Mouse (Mus musculus) common myeloid progenitor, adult 5-6 weeks (primary cell): ENCODE results near the gene Morf4l1. TPM values are rescaled to one million over a fixed set of nuclear protein-coding genes. Genes with fewer than 3 reads are reported as not detected.
A peak's percentile ranks its signal among the peaks of the same experiment; 100 is the strongest.
"Not testable (repeated sequence)": the region's sequence is repeated elsewhere in the genome, so short reads cannot be mapped to it uniquely, and the experiment has no call there.

Source experiments
- ATAC-seq: replicated peaks from 2 replicates; pipeline ENCODE4 v1.8.0; 2016; ENCODE audit warnings: low read depth, mild to moderate bottlenecking, moderate TSS enrichment, inconsistent platforms; ENCODE audit not compliant: poor library complexity, severe bottlenecking
- total RNA-seq: library from RNA; stranded (forward); fragments of 200-1000, 187-1606 nt; gene quantifications from 2 replicates; pipeline ENCODE4 v1.2.3, GENCODE M21; 2017

Morf4l1 gene
- total RNA-seq, 1 experiment from 2014 or later = 283 TPM

- no peak for ATAC-seq
Observed at GRCm38 (mm10) chr9:90117234-90117633, 2.7 kb upstream of the Morf4l1 start.

- no peak for ATAC-seq
Observed at GRCm38 (mm10) chr9:90115308-90115700, 730 bp upstream of the Morf4l1 start.

- ATAC-seq = peak; percentile 82
Observed at GRCm38 (mm10) chr9:90113651-90114566, 665 bp downstream of the Morf4l1 start.

DNA sequence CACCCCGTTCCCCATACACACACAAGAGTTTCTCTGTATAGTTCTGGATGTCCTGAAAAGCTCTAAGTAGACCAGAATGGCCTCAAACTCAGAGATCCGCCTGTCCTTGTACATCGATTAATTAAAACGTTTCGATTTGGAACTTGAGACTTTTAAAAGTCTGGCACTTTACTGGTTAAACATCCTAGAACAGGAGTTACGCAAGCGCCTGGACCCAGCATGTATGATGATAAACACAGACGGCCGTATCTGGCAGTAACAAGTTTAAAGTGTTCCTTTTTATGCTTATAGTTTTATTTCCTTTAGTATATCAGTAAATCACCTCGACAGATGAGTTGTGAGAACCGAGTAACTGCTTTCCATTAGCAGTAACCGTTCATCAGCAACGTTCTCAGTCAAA, 1.4 kb downstream of the Morf4l1 start:
- peak; percentile 3; the same call in 1 of the 2 replicates for ATAC-seq

GRCm38 (mm10) chr9:90109386-90109785, 5.2 kb downstream of the Morf4l1 start:
- no peak for ATAC-seq

- no peak for ATAC-seq
Observed at GRCm38 (mm10) chr9:90108272-90108671, 6.3 kb downstream of the Morf4l1 start.

- no peak for ATAC-seq
Observed at GRCm38 (mm10) chr9:90106915-90107314, 7.7 kb downstream of the Morf4l1 start.

DNA sequence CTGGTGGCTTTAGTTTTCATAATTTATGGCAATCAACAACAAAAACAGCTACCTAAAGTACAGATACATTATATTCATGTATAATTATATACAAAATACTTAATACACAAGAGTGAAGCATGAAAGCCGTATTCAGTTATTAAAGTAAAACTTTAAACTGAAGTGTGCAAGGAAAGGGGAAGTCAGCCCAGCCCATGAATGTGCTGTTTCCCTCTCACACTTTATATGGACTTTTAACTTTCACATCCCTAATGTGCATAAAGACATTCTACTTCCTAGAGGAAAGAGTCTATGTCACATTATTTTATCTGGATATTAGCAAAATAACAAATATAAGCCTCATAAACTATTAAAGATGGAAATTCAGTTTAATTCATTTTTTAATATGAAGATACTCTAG, 9.1 kb downstream of the Morf4l1 start:
- peak; percentile 62; the same call in 1 of the 2 replicates for ATAC-seq

DNA sequence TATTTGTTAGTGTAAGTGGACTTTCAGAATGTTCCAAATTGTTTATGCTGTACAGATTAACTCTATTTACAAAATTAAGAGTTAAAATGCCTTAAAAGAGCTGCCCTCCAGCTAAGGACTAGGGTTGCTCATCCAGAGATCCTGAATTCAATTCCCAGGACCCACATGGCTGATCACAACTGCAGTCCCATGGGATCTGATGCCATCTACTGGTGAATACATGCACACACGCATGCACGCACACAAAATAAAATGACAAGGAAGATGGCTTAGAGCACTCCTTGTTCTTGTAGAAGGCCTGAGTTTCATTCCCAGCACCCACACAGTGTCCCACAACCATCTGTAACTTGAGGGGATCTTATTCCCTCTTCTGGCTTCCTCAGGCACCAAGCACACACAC, 13.8 kb downstream of the Morf4l1 start:
- peak; percentile 74 for ATAC-seq

DNA sequence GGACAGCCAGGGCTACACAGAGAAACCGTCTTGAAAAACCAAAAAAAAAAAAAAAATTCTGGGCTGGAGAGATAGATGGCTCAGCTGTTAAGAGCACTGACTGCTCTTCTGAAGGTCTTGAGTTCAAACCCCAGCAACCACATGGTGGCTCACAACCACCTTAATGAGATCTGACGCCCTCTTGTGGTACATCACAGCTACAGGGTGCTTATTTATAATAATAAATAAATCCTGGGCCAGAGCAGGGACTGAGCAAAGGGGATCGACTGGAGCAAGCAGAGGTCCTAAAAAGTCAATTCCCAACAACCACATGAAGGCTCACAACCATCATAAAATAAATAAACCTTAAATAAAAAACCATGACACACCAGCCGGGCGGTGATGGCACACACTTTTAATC, 15.6 kb downstream of the Morf4l1 start:
- 0 out of 2 replicates have a peak, but pooled peaks have one; percentile 32 for ATAC-seq

GRCm38 (mm10) chr9:90089339-90090104, 25.1 kb downstream of the Morf4l1 start:
- ATAC-seq = no peak

GRCm38 (mm10) chr9:90087906-90088485, 26.6 kb downstream of the Morf4l1 start:
- peak; percentile 51 for ATAC-seq

GRCm38 (mm10) chr9:90084766-90085468, 29.7 kb downstream of the Morf4l1 start:
- peak; percentile 33 for ATAC-seq

GRCm38 (mm10) chr9:90084152-90084551, 30.4 kb downstream of the Morf4l1 start:
- no peak for ATAC-seq

DNA sequence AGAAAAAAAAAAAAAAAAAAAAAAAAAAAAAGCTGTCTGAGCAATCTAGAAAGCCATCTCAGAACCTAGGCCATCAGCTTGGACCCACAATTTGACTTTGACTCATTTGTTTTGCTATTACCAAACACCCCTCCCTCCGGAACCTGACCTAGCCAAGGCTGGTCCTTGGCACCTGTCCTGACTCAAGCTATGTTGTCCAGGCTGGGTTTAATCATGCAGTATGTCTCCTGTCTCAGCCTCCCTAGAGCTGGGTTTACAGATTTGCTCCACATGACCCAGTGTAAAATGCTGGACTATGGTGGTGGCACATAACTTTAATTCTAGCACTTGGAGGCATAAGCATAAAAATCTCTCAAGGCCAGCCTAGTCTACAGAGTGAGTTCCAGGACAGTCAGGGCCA, 31.6 kb downstream of the Morf4l1 start:
- no peak for ATAC-seq

- not testable (repeated sequence) for ATAC-seq
Observed at GRCm38 (mm10) chr9:90081961-90082360, 32.6 kb downstream of the Morf4l1 start.

GRCm38 (mm10) chr9:90076849-90077461, 37.6 kb downstream of the Morf4l1 start:
- peak; percentile 70 for ATAC-seq

DNA sequence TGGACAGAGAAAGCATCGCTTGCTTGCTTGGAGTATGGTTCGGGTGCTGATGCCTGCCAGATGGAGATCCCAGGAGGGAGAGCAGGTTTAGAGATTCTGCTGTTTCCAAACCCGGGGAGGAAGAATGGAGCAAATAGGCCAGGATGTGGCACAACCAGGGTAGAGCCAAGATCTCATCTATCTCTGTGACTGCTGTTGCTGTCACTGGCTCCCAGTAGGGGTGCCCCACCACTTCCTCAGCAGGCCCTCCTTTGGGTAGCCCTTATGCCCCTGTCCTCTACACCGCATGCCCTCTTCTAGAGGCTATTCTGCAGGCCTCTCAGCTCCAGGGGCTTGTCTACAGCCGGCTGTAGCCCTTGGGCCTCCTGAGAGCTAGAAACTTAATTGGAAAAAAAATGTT, 38.4 kb downstream of the Morf4l1 start:
- ATAC-seq = peak; percentile 24; the same call in 1 of the 2 replicates

- ATAC-seq = peak; percentile 60
Observed at GRCm38 (mm10) chr9:90075336-90075735, 39.2 kb downstream of the Morf4l1 start.

GRCm38 (mm10) chr9:90070174-90070573, 44.4 kb downstream of the Morf4l1 start:
- no peak for ATAC-seq
